Mouse (Mus musculus) heart, postnatal 14 days (tissue): ENCODE measurements around the gene Cbx5. TPM values are rescaled to one million over a fixed set of nuclear protein-coding genes. Genes with fewer than 3 reads are reported as not detected.
A peak's percentile ranks its signal among the peaks of the same experiment; 100 is the strongest.

ENCODE experiments used
- DNase-seq, 2 experiments: peaks; one replicate each; pipeline ENCODE4 v3.0.0; 2021 to 2022
- intact Hi-C: fragments of 180-260 bp; cut with DNase I; formaldehyde crosslinking; loops from one replicate; pipeline ENCODE4 v1.15.1; 2025
- total RNA-seq, 2 experiments: library from RNA; stranded (reverse); gene quantifications; 2 replicates each; pipeline ENCODE4 v1.2.3; 2021

The Cbx5 gene
- total RNA-seq, 2 experiments from 2014 or later: 54.6 to 65.4 TPM

GRCm38 (mm10) chr15:103180406-103180805 lies 59.2 kb downstream of the Cbx5 start:
- intact Hi-C loops: no loop called here
- DNase-seq: no peak

- DNase-seq: no peak
- intact Hi-C loops: loop anchor here (1.0 to 5.0 kb wide), 2 partner anchors 191 to 421 kb away; no protein-coding TSS in a partner anchor
Observed at GRCm38 (mm10) chr15:103178767-103179166, 60.8 kb downstream of the Cbx5 start.

GRCm38 (mm10) chr15:103178137-103178536 lies 61.5 kb downstream of the Cbx5 start:
- intact Hi-C loops: loop anchor here (1.0 to 5.0 kb wide), 2 partner anchors 191 to 421 kb away; no protein-coding TSS in a partner anchor
- peak in 1 of 2 experiments; percentile 65 for DNase-seq

GRCm38 (mm10) chr15:103177611-103178041 lies 62.0 kb downstream of the Cbx5 start:
- intact Hi-C loops: loop anchor here (1.0 to 5.0 kb wide), 2 partner anchors 190 to 420 kb away; no protein-coding TSS in a partner anchor
- DNase-seq: no peak

GRCm38 (mm10) chr15:103176874-103177421 lies 62.7 kb downstream of the Cbx5 start:
- DNase-seq: peak; percentile 90 to 94
- intact Hi-C loops: loop anchor here (5.0 kb wide), 1 partner anchor 420 kb away; no protein-coding TSS in a partner anchor

- intact Hi-C loops: loop anchor here (2.0 kb wide), 1 partner anchor 186 kb away; no protein-coding TSS in a partner anchor
- DNase-seq: no peak
Observed at GRCm38 (mm10) chr15:103173251-103173650, 66.4 kb downstream of the Cbx5 start.

GRCm38 (mm10) chr15:103172537-103172936 lies 67.1 kb downstream of the Cbx5 start:
- DNase-seq: peak; percentile 57 to 73
- intact Hi-C loops: loop anchor here (2.0 kb wide), 1 partner anchor 186 kb away; no protein-coding TSS in a partner anchor

DNA sequence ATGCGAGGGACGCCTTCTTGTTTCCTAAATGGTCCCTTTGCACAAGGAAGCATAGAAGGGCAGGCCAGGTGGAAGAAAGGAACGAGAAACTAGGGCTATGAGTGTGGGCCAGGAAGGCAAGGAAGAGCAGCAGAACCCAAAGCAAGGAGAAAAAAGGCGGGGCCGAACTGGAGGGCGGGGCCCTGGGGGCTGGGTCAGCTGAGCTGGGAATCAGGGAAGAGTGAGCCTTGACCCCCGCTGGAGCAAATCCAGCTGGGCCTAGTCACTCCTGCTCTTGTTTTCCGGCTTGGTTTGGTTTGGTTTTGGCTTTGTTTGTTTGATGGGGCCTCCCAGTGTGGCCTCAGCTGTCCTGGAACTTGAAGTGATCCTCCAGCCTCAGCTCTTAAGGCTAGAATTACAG lies 68.3 kb downstream of the Cbx5 start:
- DNase-seq: no peak
- intact Hi-C loops: no loop called here

GRCm38 (mm10) chr15:103170316-103170679 lies 69.3 kb downstream of the Cbx5 start:
- intact Hi-C loops: no loop called here
- DNase-seq: no peak

- intact Hi-C loops: no loop called here
- no peak for DNase-seq
Observed at GRCm38 (mm10) chr15:103169612-103170315, 69.9 kb downstream of the Cbx5 start.

GRCm38 (mm10) chr15:103168801-103169611 lies 70.6 kb downstream of the Cbx5 start:
- DNase-seq: no peak
- intact Hi-C loops: no loop called here

DNA sequence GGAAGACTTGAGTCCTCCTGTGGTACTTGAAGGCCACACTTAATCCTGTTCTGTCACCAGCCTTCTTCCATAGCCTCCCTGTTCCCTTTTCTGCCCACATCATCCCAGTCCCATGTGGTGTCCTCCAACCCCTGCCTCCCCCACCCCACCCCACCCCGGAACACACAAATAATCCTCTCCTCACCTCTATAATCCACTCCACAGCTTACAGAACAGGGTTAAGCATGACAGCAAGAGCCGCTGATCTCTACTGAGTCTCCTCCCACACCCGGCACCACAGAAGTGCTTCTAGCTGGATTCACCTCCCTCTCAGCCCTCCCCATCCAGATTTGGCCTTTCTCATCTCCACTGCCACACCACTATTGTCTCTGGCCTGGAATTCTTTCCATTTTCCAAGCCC lies 71.8 kb downstream of the Cbx5 start:
- intact Hi-C loops: no loop called here
- no peak for DNase-seq

GRCm38 (mm10) chr15:103167042-103167615 lies 72.5 kb downstream of the Cbx5 start, which contains the start of gene Smug1:
TSS of gene Smug1 (minus strand) at chr15:103167092.
- DNase-seq: no peak
- intact Hi-C loops: no loop called here

DNA sequence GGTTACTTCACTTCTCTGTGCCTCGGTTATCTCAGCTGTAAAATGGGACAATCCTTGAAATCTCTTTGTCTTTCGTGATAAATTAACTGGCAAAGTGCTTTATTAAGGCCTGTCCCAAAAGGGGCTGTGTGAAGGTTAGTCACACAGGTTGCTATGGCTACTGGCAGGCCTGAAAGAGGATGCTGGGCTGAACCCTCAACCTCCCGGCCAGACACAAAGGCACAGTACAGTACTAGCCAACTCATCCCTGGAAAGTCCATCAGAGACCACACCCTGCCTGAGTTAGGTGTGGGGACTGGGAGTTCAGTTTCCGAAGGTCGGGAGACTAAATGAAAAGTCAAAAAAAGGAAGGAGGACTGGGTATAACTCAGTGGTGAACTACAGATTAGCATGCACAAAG lies 73.7 kb downstream of the Cbx5 start:
- intact Hi-C loops: loop anchor here (2.0 kb wide), 2 partner anchors 153 to 179 kb away; no protein-coding TSS in a partner anchor
- no peak for DNase-seq

GRCm38 (mm10) chr15:103165379-103165778 lies 74.2 kb downstream of the Cbx5 start:
- DNase-seq: peak; percentile 89 to 94
- intact Hi-C loops: loop anchor here (2.0 kb wide), 2 partner anchors 153 to 179 kb away; no protein-coding TSS in a partner anchor

GRCm38 (mm10) chr15:103163182-103163919 lies 76.3 kb downstream of the Cbx5 start:
- intact Hi-C loops: no loop called here
- peak; percentile 84 to 91 for DNase-seq

DNA sequence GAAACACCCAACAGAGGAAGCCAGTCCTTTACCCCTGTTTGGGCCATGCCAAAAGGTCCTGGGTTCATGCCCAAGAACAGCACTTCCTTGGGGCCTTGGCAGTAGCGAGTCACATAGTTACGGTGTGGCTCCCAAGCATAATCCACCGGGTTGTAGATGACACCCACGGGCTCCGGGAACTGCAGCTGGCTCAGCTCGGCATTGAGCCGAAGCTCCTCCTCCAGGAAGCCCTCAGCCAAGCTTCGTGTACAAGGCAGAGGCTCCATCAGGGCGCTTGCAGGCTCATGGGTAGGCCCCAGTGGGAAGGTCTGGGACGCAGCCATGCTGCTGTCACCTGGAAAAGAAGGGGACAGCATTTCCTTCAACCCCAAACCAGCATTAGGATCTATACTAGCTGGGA lies 82.0 kb downstream of the Cbx5 start:
- intact Hi-C loops: no loop called here
- no peak for DNase-seq

DNA sequence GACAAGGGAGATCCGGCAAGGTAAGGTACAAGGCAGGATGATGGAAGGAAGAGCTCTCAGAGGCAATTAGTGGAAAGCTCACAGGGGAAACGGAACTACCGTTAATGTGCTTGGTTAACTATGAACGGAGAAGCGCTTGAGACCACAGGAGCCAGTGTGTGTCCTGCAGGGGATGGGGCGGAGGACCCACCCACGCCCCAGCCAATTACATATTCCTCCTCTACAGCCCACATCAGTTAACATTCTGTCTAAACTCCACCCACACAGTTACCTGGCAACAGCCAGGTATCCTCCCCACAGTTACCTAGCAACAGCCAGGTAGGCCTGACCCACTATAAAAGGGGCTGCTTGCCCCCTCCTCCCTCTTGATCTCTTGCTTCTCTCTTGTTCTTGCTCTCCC lies 82.7 kb downstream of the Cbx5 start:
- no peak for DNase-seq
- intact Hi-C loops: no loop called here
